Comparison of ENCODE assay signal across 20 mouse cellular contexts in genomic region chr3:146412480-146412879, GRCm38 (mm10).
"Had no signal": no experiment of that assay in that cellular context is flagged by ENCODE, and none has a peak within 500 bp of the region (broad histone marks: within the 10 kb centered on the region; RNA-seq: fewer than 3 reads in every experiment).

No protein-coding gene starts in this region.

- H3K9me3 ChIP-seq: kidney, embryonic 15.5 days; limb, embryonic 12.5 days; limb, embryonic 15.5 days; lung, embryonic 15.5 days; midbrain, embryonic 10.5 days; midbrain, embryonic 13.5 days; neural tube, embryonic 13.5 days; stomach, embryonic 15.5 days had no signal

- ATAC-seq: liver, postnatal 0 days; midbrain, embryonic 13.5 days; midbrain, embryonic 16.5 days had no signal

- H3K4me1 ChIP-seq: stomach, embryonic 15.5 days had no signal

- H3K27ac ChIP-seq: kidney, embryonic 15.5 days; limb, embryonic 12.5 days; limb, embryonic 15.5 days; liver, embryonic 14.5 days; lung, embryonic 15.5 days; midbrain, embryonic 10.5 days; midbrain, embryonic 13.5 days; neural tube, embryonic 13.5 days; stomach, embryonic 15.5 days had no signal

- DNase-seq: kidney, adult 8-10 months; kidney, postnatal 10 days; kidney, postnatal 36 days; liver, postnatal 0 days; right cerebral cortex, postnatal 25 days; spleen, adult 18-20 months; thymus, postnatal 25 days had no signal

- H3K4me3 ChIP-seq: kidney, embryonic 15.5 days; limb, embryonic 12.5 days; limb, embryonic 15.5 days; lung, embryonic 15.5 days; midbrain, embryonic 10.5 days; midbrain, embryonic 13.5 days; myocyte; neural tube, embryonic 13.5 days; stomach, embryonic 15.5 days had no signal

- H3K4me2 ChIP-seq: kidney, embryonic 15.5 days; limb, embryonic 12.5 days; limb, embryonic 15.5 days; liver, embryonic 11.5 days; lung, embryonic 15.5 days; midbrain, embryonic 13.5 days; neural tube, embryonic 13.5 days; stomach, embryonic 15.5 days had no signal

- H3K9ac ChIP-seq: kidney, embryonic 15.5 days; limb, embryonic 12.5 days; limb, embryonic 15.5 days; liver, embryonic 14.5 days; liver, postnatal 0 days; lung, embryonic 15.5 days; midbrain, embryonic 13.5 days; neural tube, embryonic 13.5 days; stomach, embryonic 15.5 days had no signal

- H3K27me3 ChIP-seq: kidney, embryonic 15.5 days; limb, embryonic 12.5 days; limb, embryonic 15.5 days; lung, embryonic 15.5 days; megakaryocyte, embryonic 14.5 days; midbrain, embryonic 13.5 days; neural tube, embryonic 13.5 days; stomach, embryonic 15.5 days had no signal
